Mouse (Mus musculus) hematopoietic multipotent progenitor cell, adult 10-12 weeks (in vitro differentiated cells): ENCODE data around the gene Grk6. TPM values are rescaled to one million over a fixed set of nuclear protein-coding genes. Genes with fewer than 3 reads are reported as not detected.

Experiments
- polyA plus RNA-seq: library from polyadenylated mRNA; stranded (reverse); fragments of >175 nt; gene quantifications from 2 replicates; pipeline ENCODE4 v1.2.3, GENCODE M21; 2012; ENCODE audit warnings: low replicate concordance

The Grk6 gene
- polyA plus RNA-seq: 242 and 271 TPM in 2 replicates

GRCm38 (mm10) chr13:55444937-55445315, at the start of gene Grk6:
Gene Grk6, plus strand, starts transcription at chr13:55445072.

DNA sequence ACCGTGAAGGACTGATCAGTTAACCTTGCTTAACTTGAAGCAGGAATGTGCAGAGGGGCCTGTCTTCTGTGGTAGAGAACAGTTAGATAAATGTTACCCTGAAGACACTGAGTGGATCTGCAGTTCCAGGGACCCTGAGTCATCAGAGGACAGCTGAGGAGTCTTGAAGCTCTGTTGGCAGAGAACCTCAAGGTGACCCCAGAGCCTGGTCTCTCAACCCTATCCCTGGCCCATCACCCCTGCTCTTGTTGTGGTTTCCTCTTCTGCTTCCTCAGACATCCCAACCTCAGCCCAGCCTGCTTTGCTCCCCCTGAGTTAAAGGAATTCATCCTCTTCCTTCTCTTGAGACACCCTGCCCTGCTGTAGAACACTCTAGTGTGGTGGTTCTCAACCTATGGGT, 46.8 kb upstream of the Grk6 start, which contains the start of gene Slc34a1:
TSS of gene Slc34a1 (plus strand) at position 100 of the 400 bp plus-strand sequence.

GRCm38 (mm10) chr13:55414743-55415380, 30.0 kb upstream of the Grk6 start, which contains the start of gene Pfn3:
Gene Pfn3, minus strand, starts transcription at chr13:55415232.

DNA sequence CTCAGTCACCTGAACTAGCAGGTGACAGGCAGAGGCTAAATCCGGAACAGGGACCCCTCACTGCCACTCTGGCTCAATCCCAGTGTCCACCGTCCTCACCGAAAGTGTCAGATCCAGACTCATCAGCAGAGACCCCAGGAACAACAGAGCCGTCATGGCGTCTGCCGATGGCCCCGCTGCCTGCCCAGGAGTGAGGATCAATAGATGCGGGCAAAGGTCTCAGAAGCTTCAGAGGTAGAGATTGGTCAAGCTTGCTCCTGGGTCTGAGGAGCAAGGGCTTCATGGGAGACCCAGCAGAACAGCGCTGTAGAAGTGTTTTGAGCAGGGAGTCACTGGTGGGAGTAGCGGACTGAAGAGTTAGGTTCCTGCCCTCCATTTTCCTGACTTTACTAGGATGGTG, 18.3 kb upstream of the Grk6 start, which contains the start of gene F12:
TSS of gene F12 (minus strand) at position 181 of the 400 bp plus-strand sequence.

GRCm38 (mm10) chr13:55464027-55464884, 19.4 kb downstream of the Grk6 start, which contains the start of gene Prr7:
Gene Prr7, plus strand, starts transcription at chr13:55464267.

DNA sequence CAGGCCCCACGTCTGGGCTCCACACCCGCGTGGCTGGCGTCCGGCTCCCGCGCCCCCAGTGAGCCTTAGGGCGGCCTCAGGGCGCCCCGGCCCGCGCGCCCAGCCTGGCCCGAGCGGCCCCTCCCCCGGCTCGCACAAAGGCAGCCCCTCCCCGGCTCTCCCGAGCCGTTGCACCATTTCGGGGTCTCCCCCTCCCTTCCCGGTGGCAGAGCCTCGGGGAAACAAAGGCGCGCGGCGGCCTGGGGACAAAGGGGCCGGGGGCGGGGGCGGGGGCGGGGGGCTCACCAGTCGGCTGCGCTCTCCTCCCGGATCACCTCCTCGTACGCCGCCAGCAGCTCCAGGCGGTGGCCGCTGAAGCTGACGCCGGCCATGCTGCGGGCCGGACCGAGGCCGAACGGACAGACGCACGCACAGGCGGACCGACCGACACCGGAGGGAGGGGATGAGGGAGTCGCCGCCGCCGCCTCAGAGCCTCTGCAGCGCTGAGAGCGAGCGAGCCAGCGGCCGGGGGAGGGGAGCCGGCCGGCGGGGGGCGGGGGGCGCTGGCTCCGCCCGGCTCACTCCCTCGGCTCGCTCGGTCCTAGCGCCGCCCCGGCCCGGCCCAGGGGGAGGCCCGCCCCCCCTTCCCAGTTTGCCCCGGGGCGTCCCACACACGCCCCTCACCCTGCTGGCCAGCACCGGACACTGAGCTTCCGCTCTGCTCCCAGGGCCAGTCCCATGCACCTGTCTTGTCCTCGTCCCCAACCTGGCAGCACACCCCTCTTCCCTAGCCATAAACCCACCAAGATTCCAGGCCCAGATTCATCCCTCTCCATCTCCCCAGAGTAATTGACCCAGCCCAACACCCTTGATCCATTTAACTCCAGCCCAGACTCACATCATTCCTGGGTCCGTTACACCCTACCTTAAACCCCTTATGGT, 43.0 kb downstream of the Grk6 start, which contains the start of gene Dbn1:
TSS of gene Dbn1 (minus strand) at position 534 of the 921 bp plus-strand sequence.

Other genes with a start within 250 kb of the Grk6 start
- gene Nsd1, start 235.3 kb upstream of the Grk6 start, polyA plus RNA-seq: 20.4 and 23.9 TPM in 2 replicates
- gene Prelid1, start 124.6 kb upstream of the Grk6 start, polyA plus RNA-seq: 229 and 294 TPM in 2 replicates
- gene Rab24, start 123.1 kb upstream of the Grk6 start, polyA plus RNA-seq: 89.1 and 111 TPM in 2 replicates
- 5.3 and 15.9 TPM in 2 replicates for gene Mxd3, start 115.2 kb upstream of the Grk6 start, polyA plus RNA-seq
- gene Lman2, start 82.3 kb upstream of the Grk6 start, polyA plus RNA-seq: 49.6 and 89.4 TPM in 2 replicates
- 59.4 and 65.0 TPM in 2 replicates for gene Rgs14, start 75.3 kb upstream of the Grk6 start, polyA plus RNA-seq
- gene Slc34a1, start 46.9 kb upstream of the Grk6 start, polyA plus RNA-seq: 0.49 and 0.69 TPM in 2 replicates
- not detected in 2 replicates for gene Pfn3, start 29.8 kb upstream of the Grk6 start, polyA plus RNA-seq
- gene F12, start 18.3 kb upstream of the Grk6 start, polyA plus RNA-seq: 0.29 TPM in 2 replicates
- 16.2 and 61.9 TPM in 2 replicates for gene Prr7, start 19.2 kb downstream of the Grk6 start, polyA plus RNA-seq
- 7.9 and 12.5 TPM in 2 replicates for gene Dbn1, start 43.0 kb downstream of the Grk6 start, polyA plus RNA-seq
- gene Pdlim7, start 68.6 kb downstream of the Grk6 start, polyA plus RNA-seq: 67.1 and 113 TPM in 2 replicates
- 740 and 1,822 TPM in 2 replicates for gene Dok3, start 84.2 kb downstream of the Grk6 start, polyA plus RNA-seq
- 103 and 109 TPM in 2 replicates for gene Ddx41, start 91.6 kb downstream of the Grk6 start, polyA plus RNA-seq
- gene Fam193b, start 126.0 kb downstream of the Grk6 start, polyA plus RNA-seq: 114 and 272 TPM in 2 replicates
- gene Tmed9, start 128.7 kb downstream of the Grk6 start, polyA plus RNA-seq: 85.5 and 140 TPM in 2 replicates
- 29.7 and 36.1 TPM in 2 replicates for gene B4galt7, start 154.8 kb downstream of the Grk6 start, polyA plus RNA-seq
- 19.9 and 30.4 TPM in 2 replicates for gene Caml, start 177.9 kb downstream of the Grk6 start, polyA plus RNA-seq
- gene Ddx46, start 190.0 kb downstream of the Grk6 start, polyA plus RNA-seq: 16.8 and 28.2 TPM in 2 replicates
- 20.4 and 22.0 TPM in 2 replicates for gene B230219D22Rik, start 248.1 kb downstream of the Grk6 start, polyA plus RNA-seq